Mouse (Mus musculus): ENCODE data around the gene Gm5089.

- TF ChIP-seq CTCF (IDR thresholded peaks at IDR 0.05) (no peak), POLR2A (IDR thresholded peaks at IDR 0.05; ENCODE audit: insufficient read depth, low read depth, low read length) (no peak)
These were observed 26.5 kb downstream of the Gm5089 start for GRCm38 (mm10) chr14:122424441-122424840.

All from heart, adult 2 months (tissue).